Mouse (Mus musculus) left cerebral cortex, postnatal 10 days (tissue): ENCODE results near the gene Lamtor2. TPM values are rescaled to one million over a fixed set of nuclear protein-coding genes. Genes with fewer than 3 reads are reported as not detected.

ENCODE experiments used
- DNase-seq, 2 experiments: peaks; one replicate each; pipeline ENCODE4 v3.0.0; 2021 to 2022; ENCODE audit warnings: low spot score in 2 of 2, mixed read lengths in 1 of 2; ENCODE audit errors: extremely low spot score in 1 of 2
- intact Hi-C: fragments of 180-260 bp; cut with DNase I; formaldehyde crosslinking; loops from one replicate; pipeline ENCODE4 v1.15.1; 2025
- total RNA-seq, 2 experiments: library from RNA; stranded (reverse); gene quantifications; 2 replicates each; pipeline ENCODE4 v1.2.3; 2021

Lamtor2 gene
- total RNA-seq, 2 experiments from 2014 or later, result 109 to 110 TPM

GRCm38 (mm10) chr3:88532299-88532674, 20.6 kb downstream of the Lamtor2 start, which contains the start of gene Mex3a:
Gene Mex3a, plus strand, starts transcription at chr3:88532395.
- DNase-seq, result no peak
- intact Hi-C loops, result no loop called here

DNA sequence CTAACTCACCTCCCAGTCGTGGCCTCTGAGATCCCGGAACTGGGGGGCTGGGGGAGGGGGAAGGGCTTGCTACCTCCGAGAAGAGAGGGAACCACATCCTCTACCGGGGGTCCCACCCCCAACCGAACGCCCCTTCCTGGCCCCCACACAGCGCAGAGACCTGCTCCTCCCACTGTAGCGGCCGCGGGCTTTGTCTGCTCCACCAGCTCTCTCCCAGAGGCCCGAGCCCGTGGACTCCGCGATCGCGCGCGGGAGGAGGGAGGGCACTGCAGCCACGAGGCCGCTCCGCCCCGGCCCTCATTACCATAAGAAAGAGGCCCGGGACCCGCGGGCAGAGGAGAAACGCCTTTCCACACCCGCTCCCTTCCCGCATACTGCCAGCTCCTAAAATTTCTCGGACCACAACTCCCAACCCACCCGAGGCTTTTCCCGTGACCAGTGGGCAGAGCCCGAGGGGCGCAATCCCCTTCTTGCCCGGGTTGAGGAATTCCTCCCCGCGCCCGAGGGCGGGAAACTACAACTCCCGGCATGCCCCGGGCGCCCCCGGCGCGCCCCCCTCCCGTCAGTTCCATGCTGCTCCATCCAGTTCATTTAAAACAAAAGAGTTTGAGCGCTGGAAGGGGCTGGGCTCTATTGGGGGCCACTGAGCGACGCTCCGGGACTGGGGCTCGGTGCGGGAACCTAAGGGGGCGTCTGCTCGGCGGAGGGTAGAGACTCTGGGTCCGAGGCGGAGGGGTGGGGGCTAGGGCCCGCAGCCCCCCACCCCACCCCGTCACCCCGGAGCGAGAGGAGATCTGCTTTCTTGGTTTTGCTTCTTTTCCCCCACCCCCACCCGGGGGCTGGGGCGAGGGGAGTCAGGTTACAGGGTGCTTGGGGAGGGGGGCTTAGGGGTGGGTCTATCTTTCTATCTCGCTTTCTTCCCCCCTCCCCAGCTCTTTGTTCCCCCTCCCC, 21.3 kb downstream of the Lamtor2 start:
- DNase-seq, result peak; percentile 83 to 92
- intact Hi-C loops, result no loop called here

DNA sequence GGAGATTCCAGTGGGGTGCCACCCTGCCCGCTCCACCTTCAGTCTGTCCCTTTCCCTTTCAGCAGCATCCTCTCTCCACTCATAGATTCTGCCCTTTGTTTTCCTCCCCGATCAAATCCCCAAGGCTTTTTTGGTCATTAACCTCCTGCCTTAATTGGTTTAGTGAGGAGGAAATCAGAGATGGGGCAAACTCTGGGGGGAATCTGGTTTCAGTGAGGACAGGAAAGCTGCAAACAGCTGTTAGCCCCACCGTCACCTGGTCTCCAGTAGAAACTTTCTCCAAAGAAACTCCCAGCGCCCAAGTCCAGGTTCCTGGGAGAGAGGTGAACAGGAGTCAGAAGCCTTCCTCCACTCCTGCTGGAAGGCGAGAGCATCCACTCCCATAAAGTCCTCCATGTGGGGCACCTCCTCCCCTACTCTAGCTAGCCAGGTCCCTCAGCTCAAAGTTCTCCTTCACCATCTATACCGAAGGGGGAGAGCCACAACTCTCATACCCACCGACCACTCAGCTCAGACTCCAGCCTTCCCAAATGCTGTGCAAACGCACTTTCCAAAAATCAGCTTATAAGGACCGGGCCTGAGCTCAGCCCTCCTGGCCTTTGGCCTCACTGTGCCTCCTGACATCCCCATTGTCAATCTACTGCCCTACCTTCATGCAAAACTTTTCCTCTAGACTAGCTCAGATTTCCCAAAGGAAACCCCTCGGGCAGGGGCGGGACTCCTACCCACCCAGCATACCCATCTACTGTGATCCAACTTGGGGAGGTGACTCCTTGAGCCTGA, 22.6 kb downstream of the Lamtor2 start:
- no peak for DNase-seq
- intact Hi-C loops, result no loop called here

DNA sequence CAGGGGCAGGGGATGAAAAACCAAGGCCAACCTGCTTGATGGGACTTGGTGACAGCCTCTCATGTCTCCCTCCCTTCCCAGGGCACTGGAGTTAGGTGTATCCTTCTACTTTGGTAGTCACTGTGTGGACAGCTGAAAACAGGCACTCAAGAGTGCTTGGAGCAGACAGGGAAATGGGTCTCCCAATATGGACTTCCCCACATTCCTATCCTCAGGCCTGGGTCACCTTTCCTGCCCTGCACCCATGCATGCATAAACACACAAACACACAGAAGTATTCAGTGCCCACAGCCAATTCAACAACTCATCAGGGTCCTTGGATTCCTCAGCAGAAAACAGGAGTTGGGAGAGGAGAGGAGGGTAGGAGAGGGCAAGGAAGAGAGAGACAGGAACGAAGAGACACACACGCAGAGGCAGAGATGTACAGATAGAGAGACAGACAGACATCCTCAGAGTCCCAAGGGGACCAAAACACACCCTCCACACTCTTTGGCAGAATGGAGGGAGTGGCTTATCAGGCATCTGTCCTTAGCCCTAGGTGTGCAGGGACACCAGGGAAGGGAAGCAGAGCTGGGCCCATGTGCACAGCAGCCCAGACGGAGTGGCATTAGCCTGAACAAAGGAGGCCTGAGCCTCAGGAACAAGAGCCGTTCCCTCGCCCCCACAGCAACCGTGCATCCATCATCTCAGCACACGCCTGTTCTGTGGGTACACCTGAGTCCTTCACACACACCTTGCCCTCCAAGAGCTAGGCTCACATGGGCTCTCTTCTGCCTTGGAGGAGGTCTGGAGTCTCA, 23.5 kb downstream of the Lamtor2 start:
- no peak for DNase-seq
- intact Hi-C loops, result no loop called here

DNA sequence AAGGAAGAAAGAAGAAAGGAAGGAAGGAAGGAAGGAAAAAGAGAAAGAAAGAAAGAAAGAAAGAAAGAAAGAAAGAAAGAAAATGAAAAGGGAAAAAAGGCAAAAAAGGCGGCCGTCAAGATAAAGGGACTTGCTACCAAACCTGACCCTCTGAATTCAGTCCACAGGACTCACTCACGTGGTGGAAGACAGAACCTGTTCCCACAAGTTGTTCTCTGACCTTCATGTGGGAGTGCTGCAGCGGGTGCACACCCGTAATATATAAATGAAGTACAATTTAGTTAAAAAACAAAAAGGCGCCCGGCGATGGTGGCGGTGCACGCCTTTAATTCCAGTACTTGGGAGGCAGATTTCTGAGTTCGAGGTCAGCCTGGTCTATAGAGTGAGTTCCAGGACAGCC, 24.2 kb downstream of the Lamtor2 start:
- intact Hi-C loops, result no loop called here
- no peak for DNase-seq

DNA sequence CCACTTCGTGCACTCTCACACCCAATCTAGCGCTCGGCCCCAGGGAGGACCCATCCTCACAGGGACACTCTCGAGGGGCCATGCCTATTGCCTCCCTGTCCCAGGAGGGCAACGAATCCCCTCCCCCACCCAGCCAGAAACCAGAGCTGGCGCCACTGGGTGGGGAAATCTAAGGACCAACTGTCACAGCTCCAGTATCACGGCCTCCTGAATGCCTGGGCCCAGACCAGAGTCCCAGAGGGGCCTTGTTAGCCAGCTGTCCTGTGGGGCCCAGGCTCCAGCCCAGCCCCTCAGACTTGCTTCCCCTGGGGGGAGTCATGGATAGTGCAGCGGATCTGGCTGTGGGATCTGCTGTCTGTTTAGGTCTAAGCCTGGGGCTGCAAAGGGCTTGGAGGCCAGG, 25.3 kb downstream of the Lamtor2 start:
- DNase-seq, result no peak
- intact Hi-C loops, result loop anchor here (2.0 kb wide), 1 partner anchor 121 kb away; no protein-coding TSS in a partner anchor

GRCm38 (mm10) chr3:88526157-88527131, 26.4 kb downstream of the Lamtor2 start:
- peak; percentile 73 to 92 for DNase-seq
- intact Hi-C loops, result loop anchor here (2.0 kb wide), 1 partner anchor 120 kb away; no protein-coding TSS in a partner anchor

- no peak for DNase-seq
- intact Hi-C loops, result no loop called here
Measured at GRCm38 (mm10) chr3:88525021-88525420, 27.9 kb downstream of the Lamtor2 start.

GRCm38 (mm10) chr3:88523027-88523426, 29.8 kb downstream of the Lamtor2 start:
- DNase-seq, result no peak
- intact Hi-C loops, result loop anchor here (2.0 kb wide), 1 partner anchor 40 kb away; no protein-coding TSS in a partner anchor

DNA sequence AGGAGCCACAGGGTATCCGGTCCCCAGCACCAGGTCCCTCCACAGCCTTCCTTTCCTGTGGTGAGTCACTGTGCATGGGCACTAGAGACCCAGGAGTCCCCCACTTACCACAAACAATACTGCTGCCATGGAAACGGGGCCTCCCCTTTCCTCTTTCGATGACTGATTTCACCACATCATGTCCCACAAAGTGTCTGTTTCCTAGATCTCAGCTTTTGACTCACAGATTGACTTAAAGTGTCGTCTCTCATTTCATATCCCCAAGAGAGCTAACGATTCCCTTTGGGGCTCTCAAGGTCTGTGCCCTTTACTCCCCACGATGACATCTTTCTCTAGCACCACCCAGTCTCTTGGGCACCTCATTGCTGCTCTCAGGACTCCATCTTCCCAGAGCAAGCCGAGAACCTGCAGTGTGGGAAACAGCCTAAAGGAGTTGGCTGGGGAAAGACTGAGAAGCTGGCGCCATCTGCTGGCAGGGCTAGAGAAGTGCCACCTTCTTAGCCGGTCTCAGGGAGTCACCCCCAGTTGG, 31.0 kb downstream of the Lamtor2 start:
- peak in 1 of 2 experiments; percentile 73 for DNase-seq
- intact Hi-C loops, result loop anchor here (1.0 to 2.0 kb wide), 2 partner anchors 33 to 39 kb away; no protein-coding TSS in a partner anchor

GRCm38 (mm10) chr3:88521156-88521555, 31.7 kb downstream of the Lamtor2 start:
- no peak for DNase-seq

GRCm38 (mm10) chr3:88520078-88520477, 32.8 kb downstream of the Lamtor2 start:
- intact Hi-C loops, result no loop called here
- DNase-seq, result no peak

More at GRCm38 (mm10) chr3:88521156-88521555, 31.7 kb downstream of the Lamtor2 start:
- intact Hi-C loops, result no loop called here

- intact Hi-C loops, result no loop called here
- no peak for DNase-seq
Measured at GRCm38 (mm10) chr3:88518411-88518810, 34.5 kb downstream of the Lamtor2 start.

GRCm38 (mm10) chr3:88516407-88516806, 36.5 kb downstream of the Lamtor2 start:
- no peak for DNase-seq
- intact Hi-C loops, result no loop called here

DNA sequence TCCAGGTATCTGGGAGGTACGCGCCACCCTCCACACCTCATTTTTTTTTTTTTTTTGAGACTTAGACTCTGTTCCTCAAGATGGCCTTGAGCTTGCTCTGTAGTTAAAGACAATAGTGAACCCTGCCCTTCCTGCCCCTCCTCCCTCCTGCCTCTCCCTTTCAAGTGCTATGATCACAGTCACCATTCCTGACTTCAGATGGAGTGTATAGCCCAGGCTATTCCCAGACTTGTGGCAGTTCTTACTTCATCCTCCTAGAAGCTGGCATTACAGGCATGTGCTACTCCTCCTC, 37.8 kb downstream of the Lamtor2 start:
- intact Hi-C loops, result no loop called here
- DNase-seq, result no peak

DNA sequence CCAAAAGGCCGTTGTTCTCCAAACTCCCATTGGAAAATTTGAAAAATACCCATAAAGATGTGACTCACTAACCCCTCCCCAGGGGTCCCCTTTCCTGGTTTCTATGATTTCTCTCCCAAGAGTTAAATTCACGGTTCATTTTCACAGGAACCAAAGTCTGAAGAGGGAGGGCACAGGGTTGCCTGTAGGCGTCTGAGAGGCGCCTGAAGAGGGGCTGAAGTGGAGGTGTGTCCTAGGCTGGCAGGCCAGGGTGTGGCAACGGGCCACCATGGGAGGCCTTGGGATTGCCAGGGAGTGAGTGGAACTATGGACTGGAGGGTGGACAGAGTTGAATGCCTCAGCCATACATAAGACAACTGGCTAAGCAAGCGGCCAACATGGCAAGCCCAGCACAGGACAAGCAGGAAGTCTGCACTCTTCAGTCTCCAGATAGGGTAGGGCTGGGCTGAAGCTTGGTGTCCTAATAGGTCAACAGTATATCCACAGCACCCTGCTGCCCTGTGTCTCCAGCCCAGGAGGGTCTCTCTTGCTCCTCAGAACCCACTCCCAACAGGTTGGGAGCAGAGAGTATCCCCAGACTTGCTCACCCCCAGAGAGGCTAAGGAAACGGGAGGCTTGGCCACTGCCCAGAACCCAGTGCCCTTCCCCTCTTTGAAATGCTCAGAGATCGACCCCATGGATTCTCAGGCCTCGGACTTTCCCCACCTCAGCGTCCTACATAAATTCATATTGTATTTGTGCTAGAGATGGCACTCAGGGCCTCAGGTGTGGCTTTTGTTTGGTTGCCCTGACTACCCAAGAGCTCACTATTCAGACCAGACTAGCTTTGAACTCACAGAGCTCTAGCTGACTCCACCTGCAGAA, 38.4 kb downstream of the Lamtor2 start:
- DNase-seq, result no peak
- intact Hi-C loops, result no loop called here
